Mouse (Mus musculus) urinary bladder, postnatal 4 days (tissue): ENCODE measurements around the gene Lif.

ENCODE experiments used
- DNase-seq, 2 experiments: peaks; one replicate each; pipeline ENCODE4 v3.0.0; 2021 to 2022; ENCODE audit warnings: low spot score in 2 of 2

Gene Lif

GRCm38 (mm10) chr11:4262847-4263246, 5.5 kb downstream of the Lif start:
- no peak for DNase-seq

- no peak for DNase-seq
Measured at GRCm38 (mm10) chr11:4263296-4263695, 5.9 kb downstream of the Lif start.

DNA sequence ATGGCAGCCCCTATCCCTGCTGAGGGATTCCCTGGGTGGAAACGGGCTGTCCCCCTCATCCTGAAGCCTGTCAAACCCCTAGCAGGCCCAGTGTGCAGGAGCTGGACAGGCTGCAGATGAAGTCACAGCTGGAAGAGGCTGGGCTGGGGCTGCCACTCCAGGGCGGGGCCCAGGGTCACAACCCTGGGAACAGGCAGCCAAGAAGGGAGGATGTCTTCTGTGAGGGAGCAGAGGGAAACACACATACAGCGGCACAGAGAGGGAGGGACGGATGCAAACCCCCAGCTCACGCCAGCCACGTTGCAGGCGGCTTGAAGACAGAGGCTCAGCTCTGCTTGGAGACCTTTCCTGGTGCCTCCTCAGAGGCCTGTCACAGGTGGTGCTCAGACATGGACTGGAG, 6.7 kb downstream of the Lif start:
- peak in 1 of 2 experiments; percentile 76 for DNase-seq

- no peak for DNase-seq
Measured at GRCm38 (mm10) chr11:4266271-4267201, 9.2 kb downstream of the Lif start.

- no peak for DNase-seq
Measured at GRCm38 (mm10) chr11:4267202-4267578, 9.8 kb downstream of the Lif start.

DNA sequence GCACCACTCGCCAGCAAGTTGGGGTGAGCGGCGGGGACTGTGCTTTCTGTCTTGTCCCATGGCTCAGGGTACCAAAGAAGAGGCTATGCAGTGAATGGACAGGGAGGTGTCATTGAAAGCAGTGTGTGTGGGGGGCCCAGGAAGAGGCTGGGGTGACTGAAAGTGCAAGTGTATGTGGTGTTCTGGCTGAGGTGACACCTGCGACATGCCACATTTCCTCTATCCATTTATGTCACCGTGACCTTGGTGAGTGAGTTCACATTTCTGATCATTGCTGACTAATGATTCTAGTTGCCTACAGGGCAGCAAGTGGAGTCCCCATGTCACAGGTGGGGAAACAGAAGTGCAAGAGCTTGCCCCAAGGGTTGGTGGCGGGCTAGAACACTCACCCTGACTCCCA, 11.1 kb downstream of the Lif start:
- no peak for DNase-seq

DNA sequence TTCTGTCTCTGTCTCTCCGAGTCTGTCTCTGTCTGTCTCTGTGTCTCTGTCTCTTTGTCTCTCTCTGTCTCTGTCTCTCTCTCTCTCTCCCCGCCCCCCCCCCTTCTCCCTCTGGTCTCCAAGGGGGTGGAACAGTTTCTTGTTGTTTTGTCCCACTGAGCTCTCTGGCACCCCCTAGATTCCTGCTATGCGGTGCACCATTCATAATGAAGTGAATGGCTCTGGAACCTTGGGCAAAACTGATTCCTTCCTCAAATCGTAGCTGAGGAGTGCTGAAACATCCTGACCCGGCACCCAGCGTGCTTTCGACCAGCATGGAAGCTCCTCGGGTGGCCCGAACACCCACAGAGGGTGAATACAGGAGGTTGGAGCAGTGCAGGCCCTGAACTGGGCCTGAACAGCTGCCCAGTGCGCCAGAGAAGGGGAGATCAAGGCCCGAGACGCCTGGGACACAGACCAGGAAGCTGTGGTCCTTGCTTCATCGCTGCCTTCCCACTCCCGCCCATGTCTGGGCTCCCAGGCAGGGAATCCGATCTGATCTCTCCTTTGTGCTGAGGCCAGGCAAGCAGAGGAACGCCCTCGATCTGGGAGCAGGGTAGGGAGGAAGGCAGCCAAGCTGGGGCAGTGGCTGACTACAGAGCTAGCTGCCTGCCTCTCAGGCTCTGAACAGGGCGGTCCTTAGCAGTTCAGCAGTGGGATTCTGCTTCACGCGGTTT, 13.5 kb downstream of the Lif start:
- DNase-seq: peak in 1 of 2 experiments; percentile 72

GRCm38 (mm10) chr11:4271544-4271943, 14.2 kb downstream of the Lif start:
- no peak for DNase-seq

DNA sequence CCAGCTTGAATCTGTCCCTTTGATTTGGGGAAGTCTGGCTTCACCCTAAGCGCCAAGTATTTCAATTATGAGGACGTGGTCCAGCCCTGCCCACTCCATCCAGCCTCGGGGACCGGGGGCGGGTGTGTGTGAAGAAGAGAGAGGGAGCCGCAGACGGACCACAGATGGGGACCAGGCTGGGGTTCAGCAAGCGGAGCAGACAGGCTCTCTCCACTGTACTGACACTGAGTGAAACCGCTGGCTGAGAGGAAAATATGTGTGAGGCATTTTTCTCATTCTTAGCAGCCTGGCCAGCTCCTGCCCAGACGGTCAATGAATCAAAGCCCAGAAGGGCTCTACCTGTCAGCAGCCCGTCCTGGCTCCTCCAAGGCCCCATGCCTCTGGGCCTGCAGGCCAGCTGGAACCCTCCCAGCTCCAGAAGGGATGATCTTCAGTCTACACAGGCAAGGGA, 19.1 kb downstream of the Lif start:
- DNase-seq: peak in 1 of 2 experiments; percentile 59

GRCm38 (mm10) chr11:4279909-4280308, 22.6 kb downstream of the Lif start:
- no peak for DNase-seq

GRCm38 (mm10) chr11:4281852-4282251, 24.5 kb downstream of the Lif start:
- DNase-seq: no peak

DNA sequence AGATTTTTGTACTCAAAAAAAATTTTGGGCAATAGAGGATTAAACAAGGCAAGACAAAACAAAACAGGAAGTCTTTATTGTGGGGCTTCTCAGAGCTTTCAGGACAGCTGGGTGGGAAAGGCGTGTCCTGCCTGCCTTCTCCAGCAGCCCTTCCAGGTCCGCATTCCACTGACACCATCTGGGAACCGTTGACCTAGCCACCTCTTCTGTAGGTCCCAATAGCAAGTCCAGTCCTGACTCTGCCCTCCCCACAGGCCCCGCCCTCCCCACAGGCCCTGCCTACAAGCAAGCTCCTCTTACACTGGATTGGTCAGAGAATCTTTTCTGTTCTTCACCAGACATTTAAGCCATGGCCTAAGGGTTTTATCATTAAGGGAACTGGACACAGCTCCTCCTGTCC, 26.3 kb downstream of the Lif start:
- DNase-seq: peak in 1 of 2 experiments; percentile 63

DNA sequence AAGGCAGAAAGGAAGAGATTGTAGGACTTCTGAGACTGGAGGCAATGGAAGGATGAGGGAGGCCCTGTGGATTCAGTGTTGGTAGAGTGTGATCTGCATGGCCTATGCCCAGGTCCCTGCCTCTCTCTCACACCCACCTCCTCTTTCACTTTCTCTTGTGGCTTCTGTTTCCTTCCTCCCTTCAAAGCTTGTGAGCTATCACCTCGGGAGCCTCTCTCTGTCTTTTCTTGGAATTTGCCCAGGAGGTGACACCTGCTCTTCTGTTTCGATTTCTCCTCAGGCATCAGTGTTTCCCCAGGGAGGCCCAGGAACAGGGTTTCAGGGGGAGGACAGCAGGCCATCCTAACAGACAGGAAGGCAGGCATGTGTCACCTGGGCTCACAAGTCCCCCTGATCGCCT, 31.9 kb downstream of the Lif start:
- no peak for DNase-seq

DNA sequence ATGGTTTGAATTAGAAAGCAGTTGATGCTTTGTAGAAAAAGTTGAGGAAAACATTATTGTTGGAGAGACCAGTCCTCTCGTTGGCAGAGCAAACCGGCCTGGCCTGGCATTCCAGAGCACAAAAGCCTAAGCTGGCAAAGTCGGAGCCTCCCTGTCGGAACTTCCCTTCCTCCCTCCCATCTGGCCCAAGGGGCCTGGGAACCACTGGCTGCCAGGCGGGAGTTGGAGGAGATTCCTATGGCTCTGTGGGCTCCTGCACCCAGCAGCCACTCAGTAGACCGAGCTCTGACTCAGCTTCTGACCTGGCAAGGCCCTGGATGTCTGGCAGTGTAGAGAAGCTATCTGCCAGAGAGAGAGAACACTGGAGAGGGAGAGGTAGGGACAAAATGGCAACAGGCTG, 34.3 kb downstream of the Lif start:
- DNase-seq: no peak

- no peak for DNase-seq
Measured at GRCm38 (mm10) chr11:4292224-4292887, 35.0 kb downstream of the Lif start.

DNA sequence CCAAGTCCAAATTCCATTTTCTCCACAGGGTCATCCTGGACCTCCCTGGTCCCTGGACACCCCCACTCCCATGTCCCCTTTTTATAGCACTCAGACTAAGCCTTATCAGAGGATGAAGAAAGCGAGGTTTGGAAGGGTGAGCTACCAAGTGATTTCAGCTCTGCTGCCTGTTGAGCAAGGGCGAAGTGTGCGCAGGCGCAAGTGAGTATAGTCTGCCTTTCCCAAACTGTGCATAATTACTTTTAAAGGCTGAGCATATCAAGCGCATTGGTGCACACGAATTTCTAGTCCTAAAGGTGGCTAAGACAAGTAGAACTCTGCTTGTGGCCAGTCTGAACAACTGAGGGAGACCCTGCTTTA, 35.5 kb downstream of the Lif start:
- DNase-seq: no peak

GRCm38 (mm10) chr11:4293481-4293880, 36.1 kb downstream of the Lif start:
- no peak for DNase-seq

DNA sequence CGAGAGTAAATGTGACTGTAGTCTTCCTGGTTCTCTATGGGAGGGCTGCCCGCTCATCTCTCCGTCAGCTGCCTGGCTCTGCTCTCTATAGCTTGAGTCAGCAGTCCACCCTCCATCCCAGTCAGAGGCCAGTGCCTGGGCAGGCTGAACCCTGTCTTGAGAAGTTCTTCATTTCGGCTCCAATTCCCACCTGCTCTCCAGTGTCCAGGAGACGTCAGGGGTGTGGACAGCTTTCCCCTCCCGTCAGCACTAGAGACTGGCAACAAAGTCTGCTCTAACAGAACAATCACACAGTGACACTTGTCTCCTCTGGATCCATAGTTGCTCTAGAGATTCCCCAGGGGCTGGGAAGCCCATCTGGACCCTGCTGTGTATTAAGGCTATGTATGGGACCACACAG, 36.7 kb downstream of the Lif start:
- no peak for DNase-seq

DNA sequence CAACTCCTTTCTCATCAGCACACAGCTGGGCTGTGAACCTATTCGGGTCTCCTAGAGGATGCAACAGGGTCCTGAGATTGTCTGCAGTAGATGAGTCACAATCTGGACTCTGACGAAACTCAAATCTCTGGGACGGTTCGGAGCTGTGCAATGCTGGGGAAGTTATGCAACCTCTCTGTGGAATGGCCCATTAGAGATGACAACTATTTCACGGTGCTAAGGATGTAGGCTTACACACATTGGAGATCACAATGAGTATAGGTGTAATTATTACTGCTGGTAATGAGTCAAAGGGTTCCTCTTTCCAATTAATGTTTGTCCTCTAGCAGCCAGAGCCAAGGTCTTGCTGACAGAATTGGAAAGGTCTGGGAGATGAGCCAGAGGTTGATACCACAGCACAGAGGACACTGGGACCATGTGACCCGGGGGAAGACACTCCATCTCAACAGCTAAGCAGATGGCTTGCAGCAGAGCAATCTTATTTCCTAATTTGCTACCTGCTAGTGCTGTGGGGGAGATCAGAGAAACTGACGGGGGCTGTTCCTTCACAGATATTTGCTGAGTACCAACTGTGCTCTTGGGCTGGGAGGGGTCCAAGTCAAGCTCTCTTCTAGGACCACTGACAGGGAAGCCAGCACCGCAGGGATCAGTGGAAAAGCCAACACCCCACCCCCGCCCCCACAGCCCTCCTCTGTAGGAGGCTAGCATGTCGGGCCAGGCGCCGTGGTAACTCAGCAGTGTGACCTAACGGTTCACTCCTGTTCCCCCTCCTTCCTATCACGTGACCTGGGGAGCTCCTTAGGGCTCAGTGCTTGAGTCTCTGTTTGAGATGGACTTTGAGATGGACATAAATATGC, 37.4 kb downstream of the Lif start:
- no peak for DNase-seq

- DNase-seq: no peak
Measured at GRCm38 (mm10) chr11:4296610-4297275, 39.4 kb downstream of the Lif start.

- DNase-seq: no peak
Measured at GRCm38 (mm10) chr11:4297753-4298152, 40.4 kb downstream of the Lif start.
